Mouse (Mus musculus) c-Kit-negative CD71-positive TER-119-positive erythroid progenitor cells, embryonic 14.5 days (primary cell): ENCODE results near the gene Kif17.

Experiments used
- DNase-seq: peaks from one replicate; pipeline ENCODE4 v3.0.0-alpha.2; 2013; ENCODE audit warnings: low read depth, low spot score

The Kif17 gene

GRCm38 (mm10) chr4:138250088-138250960 is at the start of gene Kif17, which contains the start of gene Sh2d5:
TSS of gene Kif17 (plus strand) at chr4:138250435.
TSS of gene Sh2d5 (plus strand) at chr4:138250403.
- DNase-seq, result no peak

DNA sequence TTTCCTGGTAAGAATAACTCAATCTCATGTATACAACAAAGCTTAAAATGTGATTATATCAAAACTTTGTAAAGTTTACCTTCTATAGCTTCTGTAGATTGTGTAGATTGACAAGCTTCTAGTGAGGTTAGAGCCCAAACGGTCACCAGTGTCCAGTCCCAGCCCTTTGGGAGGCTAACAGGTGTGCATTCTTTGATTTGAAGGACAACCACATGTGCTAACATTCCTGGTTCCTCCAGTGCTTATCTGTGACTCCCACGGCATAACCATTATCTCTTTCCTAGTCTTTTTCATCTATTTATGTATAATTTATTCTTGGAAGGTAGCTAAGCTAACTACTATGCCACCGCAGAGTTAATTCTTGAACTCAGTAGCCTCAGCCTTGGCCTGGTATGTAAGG is 49.5 kb upstream of the Kif17 start:
- no peak for DNase-seq

DNA sequence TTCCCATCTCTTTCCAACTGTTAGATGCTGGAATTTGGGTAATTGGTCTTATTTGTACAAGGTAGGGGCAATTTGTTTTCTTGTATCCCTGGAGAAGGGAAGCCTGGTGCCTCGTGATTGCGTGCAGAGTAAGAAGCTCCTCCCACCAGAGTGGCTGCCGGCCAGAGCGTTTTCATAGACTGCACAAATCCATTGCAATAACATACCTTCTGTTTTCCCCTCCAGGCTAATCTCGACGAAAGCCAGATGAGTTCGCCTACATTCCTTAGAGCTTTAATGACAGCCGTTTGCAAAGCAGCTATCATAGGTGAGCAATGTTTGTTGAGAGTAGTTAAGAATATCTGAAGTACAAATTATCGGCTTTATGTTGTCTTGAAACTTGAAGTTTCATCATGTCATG is 48.5 kb upstream of the Kif17 start:
- no peak for DNase-seq

DNA sequence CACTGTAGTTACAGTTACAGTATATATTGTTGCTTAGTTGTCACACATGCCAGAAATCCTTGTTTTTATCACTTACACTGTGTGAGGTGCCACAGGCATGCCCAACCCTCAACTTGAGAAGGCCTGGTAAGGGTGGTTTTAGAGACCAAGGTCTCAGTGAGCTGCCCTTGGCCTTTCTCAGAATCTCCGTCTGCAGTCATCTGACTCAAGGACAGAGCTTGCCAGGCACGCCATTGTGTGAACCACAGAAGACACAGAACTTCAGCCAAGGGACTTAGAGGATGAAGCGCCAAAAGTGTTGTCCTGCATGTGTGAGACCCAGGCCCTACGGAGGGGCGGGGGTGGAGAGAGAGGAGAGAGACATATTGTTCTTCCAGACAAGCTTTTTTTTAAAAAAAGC is 40.1 kb upstream of the Kif17 start:
- DNase-seq, result no peak

GRCm38 (mm10) chr4:138213861-138214260 is 36.4 kb upstream of the Kif17 start:
- no peak for DNase-seq

DNA sequence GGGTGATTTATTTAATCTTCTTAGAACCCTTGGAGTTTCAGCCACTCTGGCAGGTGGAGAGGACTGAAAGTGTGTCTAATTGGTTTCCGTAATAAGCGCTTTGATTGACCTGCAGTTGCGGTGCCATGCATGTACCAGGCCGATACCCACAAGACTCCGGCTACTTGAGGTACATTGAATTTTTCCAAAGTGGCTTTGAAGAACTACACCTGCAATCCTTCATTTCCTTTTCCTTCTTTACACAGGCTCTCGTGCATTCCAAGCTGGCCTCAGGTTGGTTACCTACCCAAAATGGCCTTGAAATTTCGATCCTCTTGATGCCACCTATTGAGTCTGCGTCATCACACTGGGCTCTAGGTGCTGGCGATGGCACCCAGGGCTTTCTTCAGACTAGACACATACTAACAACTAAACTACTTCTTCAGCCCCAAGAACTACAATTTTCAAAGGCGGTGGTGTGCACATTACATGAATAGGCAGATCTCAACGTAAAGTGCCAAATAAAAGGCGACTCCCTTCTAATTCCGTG is 34.5 kb upstream of the Kif17 start:
- DNase-seq, result no peak

GRCm38 (mm10) chr4:138216200-138216890 is 33.9 kb upstream of the Kif17 start, which contains the start of gene Hp1bp3:
TSS of gene Hp1bp3 (plus strand) at chr4:138216296.
- DNase-seq, result peak; percentile 43

- DNase-seq, result peak; percentile 94
Observed at GRCm38 (mm10) chr4:138216891-138217392, 33.3 kb upstream of the Kif17 start.

- DNase-seq, result no peak
Observed at GRCm38 (mm10) chr4:138217441-138217840, 32.8 kb upstream of the Kif17 start.

DNA sequence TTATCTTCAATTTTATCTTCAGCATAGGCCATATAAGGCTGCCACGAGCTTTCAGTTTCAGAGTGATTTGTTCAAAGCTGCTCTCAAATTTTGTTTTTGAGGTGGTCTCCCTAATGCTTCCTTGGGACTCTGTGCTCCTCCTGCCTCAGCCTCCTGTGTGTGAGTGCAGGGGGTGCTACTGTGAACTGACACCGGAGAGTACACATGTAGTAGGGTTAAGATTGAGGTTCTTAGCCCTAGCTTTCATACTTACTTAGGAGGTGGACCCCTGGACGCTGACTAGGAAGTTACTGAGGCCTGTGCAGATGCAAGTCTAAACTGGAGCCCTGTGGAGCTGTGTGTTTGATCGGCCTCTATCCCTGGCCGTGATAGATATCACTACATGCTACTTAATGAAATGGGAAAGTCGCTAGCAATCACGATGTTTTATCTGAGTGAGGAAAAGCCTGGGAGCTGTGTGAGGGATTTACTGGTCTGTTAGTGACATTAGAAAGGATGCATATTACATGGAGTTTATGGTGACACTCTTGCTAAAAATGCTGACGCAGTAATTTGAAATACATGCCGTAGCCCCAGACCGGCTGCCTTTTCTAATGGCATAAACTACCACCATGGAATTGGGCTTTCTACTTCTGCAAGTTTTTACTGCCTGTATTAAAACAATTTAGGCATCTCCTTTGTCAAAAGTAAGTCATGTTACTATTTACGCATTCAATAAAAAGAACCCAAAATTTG is 32.1 kb upstream of the Kif17 start:
- no peak for DNase-seq

DNA sequence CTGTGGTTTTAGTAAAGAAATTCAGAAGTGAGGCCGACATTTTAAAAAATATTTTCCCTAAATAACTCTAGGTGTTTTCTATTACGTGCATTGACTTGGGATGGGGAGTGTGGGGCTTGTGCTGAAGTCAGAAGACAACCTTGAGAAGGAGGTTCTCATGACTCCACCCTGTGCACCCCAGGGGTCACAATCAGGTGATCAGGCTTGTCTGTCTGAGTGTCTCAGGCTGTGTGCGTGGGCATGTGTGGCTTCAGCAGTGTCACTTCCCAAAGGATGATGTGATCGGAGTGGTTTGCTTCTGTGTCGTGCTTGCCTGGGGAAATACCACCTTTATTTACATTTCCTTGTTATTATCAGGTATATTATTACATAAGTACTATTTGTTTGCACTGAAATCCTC is 30.9 kb upstream of the Kif17 start:
- DNase-seq, result no peak

DNA sequence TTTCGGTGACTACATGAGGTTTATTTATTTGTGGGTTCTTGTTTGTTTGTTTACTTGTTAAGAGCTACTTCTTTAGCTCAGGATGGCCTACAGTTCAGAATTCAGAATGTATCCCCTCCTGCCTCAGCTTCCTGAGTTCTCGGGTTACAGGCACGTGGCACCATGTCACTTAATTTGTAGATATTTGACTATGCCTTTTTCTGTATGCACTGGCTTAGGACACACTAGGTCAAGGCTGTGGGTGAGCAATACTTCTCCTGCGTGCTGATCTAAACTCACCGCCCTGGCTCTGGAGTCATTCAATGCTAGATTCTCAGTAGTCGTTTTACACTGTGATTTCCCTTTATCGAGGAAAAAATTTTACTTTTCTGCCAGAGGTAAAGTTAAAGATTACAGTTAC is 29.5 kb upstream of the Kif17 start:
- no peak for DNase-seq

- no peak for DNase-seq
Observed at GRCm38 (mm10) chr4:138221406-138221805, 28.8 kb upstream of the Kif17 start.

DNA sequence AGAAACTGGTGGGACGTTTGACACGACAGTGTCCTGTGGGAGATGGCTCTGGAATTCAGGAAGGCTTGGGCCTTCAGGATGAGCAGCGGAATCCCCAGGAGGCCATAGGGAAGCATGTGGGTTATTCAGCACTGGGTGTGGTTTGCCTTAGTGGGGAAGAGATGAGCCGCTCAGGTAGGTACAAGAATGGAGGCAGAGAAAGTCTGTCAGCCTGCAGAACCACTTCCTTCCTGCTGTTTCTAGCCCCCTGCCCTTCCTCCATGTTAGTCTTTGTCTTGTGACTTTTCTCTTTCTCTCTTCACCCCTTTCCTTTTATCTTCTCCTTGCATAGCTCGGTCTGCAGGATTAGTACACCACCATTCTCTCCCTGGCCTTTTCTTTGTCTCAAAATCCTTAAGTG is 27.8 kb upstream of the Kif17 start:
- no peak for DNase-seq

DNA sequence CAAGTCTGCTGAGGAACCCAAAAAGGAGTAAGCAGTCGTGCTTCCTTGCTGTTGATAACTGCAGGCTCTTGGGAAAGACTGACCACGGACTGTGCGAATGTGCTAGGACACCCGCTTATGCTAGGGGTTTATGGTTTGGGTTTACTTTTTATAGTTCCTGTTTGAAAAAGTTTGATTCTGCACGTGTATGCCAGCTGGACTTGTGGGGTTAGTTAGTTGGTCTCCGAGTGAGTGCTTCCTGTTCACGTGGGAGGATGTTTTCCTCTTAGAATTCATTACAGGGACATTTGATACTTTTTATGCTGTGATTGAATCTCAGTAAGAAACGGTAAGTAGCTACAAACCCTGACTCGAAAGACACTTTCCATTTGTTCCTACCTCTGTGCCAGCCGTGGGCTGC is 26.6 kb upstream of the Kif17 start:
- no peak for DNase-seq

DNA sequence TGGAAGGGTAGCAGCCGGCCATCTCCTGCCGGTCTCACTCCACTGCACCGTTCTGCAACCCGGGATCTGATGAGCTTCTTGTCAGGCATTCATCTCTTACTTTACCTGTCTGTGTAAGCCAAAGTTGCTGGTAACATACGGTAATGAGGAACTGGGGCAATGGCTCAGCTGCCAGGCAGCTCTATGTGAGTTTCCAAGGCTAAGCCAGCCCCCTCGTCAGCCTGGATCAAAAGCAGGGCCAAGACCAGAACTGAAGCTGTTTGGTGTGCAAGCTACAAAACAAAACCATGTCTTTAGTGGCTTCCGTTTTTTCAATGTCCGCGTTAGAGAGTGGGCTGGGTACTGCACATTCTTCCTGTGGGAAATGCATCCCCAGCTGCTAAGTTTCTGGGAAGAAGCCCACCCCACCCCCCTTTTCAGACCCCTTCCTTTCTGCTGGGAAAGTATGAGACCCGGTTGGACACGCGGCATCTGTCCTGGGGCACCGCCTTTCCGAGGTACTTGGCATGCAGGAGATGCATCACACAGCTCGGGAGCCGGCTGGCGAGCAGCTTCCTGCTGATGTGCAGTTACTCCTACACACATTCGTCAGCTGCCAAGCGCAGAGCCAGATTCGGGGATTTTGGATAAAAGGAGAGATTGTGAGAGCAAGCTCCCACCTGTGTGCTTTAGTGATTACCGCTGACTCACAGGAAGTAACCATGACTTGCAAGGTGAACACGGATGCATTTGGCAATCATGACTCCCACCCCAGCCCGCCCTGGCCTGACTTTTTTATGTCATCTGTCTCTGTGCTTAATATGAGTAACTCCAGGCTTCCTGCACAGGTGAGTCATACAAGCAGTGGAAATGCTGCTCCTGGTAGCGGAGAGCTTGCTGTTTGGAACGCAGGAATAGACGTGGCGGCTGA is 3.2 kb upstream of the Kif17 start:
- DNase-seq, result no peak

DNA sequence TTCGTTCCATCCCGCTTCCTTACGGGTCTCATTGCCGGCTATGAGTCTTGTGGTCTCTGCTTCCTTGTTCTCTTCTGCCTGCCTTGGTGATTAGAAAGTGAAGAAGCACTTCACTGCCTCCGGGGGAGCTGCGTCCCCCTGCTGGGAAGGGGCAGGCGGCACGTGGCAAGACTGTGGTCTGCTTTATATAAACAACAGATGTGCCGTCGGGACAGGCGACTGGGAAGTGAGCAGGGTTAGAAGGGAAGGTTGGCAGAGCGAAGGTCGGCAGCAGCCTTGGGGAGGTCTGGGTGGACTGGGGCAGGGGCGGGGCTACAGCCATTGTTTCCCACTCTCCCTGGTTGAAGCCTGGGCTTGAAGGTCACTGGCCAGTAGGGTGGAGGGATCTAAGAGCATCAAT is 1.6 kb downstream of the Kif17 start:
- DNase-seq, result no peak

GRCm38 (mm10) chr4:138252231-138252630 is 2.0 kb downstream of the Kif17 start:
- no peak for DNase-seq

GRCm38 (mm10) chr4:138257116-138257687 is 7.0 kb downstream of the Kif17 start:
- no peak for DNase-seq

- no peak for DNase-seq
Observed at GRCm38 (mm10) chr4:138258663-138259062, 8.4 kb downstream of the Kif17 start.
